Mouse (Mus musculus): Measurements from ENCODE around the gene Boc.

- TF ChIP-seq GATA1 (IDR thresholded peaks at IDR 0.05; ENCODE audit: low read length) (no peak), TAL1 (IDR thresholded peaks at IDR 0.05; ENCODE audit: low read length) (no peak)
These were observed 11.9 kb downstream of the Boc start for GRCm38 (mm10) chr16:44546831-44547230.
